Mouse (Mus musculus): ENCODE results near the gene Slc6a15. TPM values are rescaled to one million over a fixed set of nuclear protein-coding genes. Genes with fewer than 3 reads are reported as not detected.

Slc6a15 gene
- polyA plus RNA-seq, 1 experiment from 2014 or later = 0.73 TPM

- no peaks in the 10 kb centered on the region for H3K27me3 ChIP-seq (replicated peaks; ENCODE audit: control insufficient read depth, insufficient read depth, low read length)
- H3K27ac ChIP-seq (ENCODE audit: low read depth, low read length) = no peak overlapping the region
- H3K4me3 ChIP-seq (ENCODE audit: low read depth, low read length) = no peak overlapping the region
- H3K4me1 ChIP-seq (replicated peaks; ENCODE audit: control insufficient read depth, insufficient read depth, low read length) = no peaks in the 10 kb centered on the region
- H3K9ac ChIP-seq (ENCODE audit: low read depth, low read length) = no peak overlapping the region
- no peaks in the 10 kb centered on the region for H3K9me3 ChIP-seq (ENCODE audit: control insufficient read depth, low read length)
- no peaks in the 10 kb centered on the region for H3K36me3 ChIP-seq (ENCODE audit: control insufficient read depth, insufficient read depth, low read length)
- WGBS = 21% methylated on average over 4 of the region's 4 CpGs
- H3K4me2 ChIP-seq = no peak overlapping the region
- no peak for ATAC-seq (replicated peaks; ENCODE audit: low FRiP score)
- no peak for DNase-seq (ENCODE audit: low spot score)
Observed at GRCm38 (mm10) chr10:103402171-103402570, 34.6 kb downstream of the Slc6a15 start.

GRCm38 (mm10) chr10:103427717-103428116 is 60.1 kb downstream of the Slc6a15 start:
- Histone ChIP-seq H3K27ac (ENCODE audit: low read depth, low read length) (no peak overlapping the region), H3K36me3 (ENCODE audit: control insufficient read depth, insufficient read depth, low read length) (no peaks in the 10 kb centered on the region), H3K9me3 (ENCODE audit: control insufficient read depth, low read length) (no peaks in the 10 kb centered on the region), H3K27me3 (replicated peaks; ENCODE audit: control insufficient read depth, insufficient read depth, low read length) (no peaks in the 10 kb centered on the region), H3K4me2 (no peak overlapping the region), H3K9ac (ENCODE audit: low read depth, low read length) (no peak overlapping the region), H3K4me1 (replicated peaks; ENCODE audit: control insufficient read depth, insufficient read depth, low read length) (no peaks in the 10 kb centered on the region), H3K4me3 (ENCODE audit: low read depth, low read length) (no peak overlapping the region)
- DNase-seq (ENCODE audit: low spot score) = no peak
- no peak for ATAC-seq (replicated peaks; ENCODE audit: low FRiP score)
- WGBS = 70% methylated on average over 1 of the region's 1 CpGs

GRCm38 (mm10) chr10:103442588-103442987 is 75.0 kb downstream of the Slc6a15 start:
- ATAC-seq (replicated peaks; ENCODE audit: low FRiP score) (no peak), DNase-seq (ENCODE audit: low spot score) (no peak)
- Histone ChIP-seq H3K4me2 (no peak overlapping the region), H3K9me3 (ENCODE audit: control insufficient read depth, low read length) (no peaks in the 10 kb centered on the region), H3K4me1 (replicated peaks; ENCODE audit: control insufficient read depth, insufficient read depth, low read length) (no peaks in the 10 kb centered on the region), H3K4me3 (ENCODE audit: low read depth, low read length) (no peak overlapping the region), H3K9ac (ENCODE audit: low read depth, low read length) (no peak overlapping the region), H3K27ac (ENCODE audit: low read depth, low read length) (no peak overlapping the region), H3K27me3 (replicated peaks; ENCODE audit: control insufficient read depth, insufficient read depth, low read length) (no peaks in the 10 kb centered on the region), H3K36me3 (ENCODE audit: control insufficient read depth, insufficient read depth, low read length) (no peaks in the 10 kb centered on the region)
- WGBS = 81% methylated on average over 2 of the region's 2 CpGs

GRCm38 (mm10) chr10:103443070-103443469 is 75.5 kb downstream of the Slc6a15 start:
- Histone ChIP-seq H3K9ac (ENCODE audit: low read depth, low read length) (no peak overlapping the region), H3K27ac (ENCODE audit: low read depth, low read length) (no peak overlapping the region), H3K4me2 (no peak overlapping the region), H3K4me3 (ENCODE audit: low read depth, low read length) (no peak overlapping the region), H3K36me3 (ENCODE audit: control insufficient read depth, insufficient read depth, low read length) (no peaks in the 10 kb centered on the region), H3K9me3 (ENCODE audit: control insufficient read depth, low read length) (no peaks in the 10 kb centered on the region), H3K4me1 (replicated peaks; ENCODE audit: control insufficient read depth, insufficient read depth, low read length) (no peaks in the 10 kb centered on the region), H3K27me3 (replicated peaks; ENCODE audit: control insufficient read depth, insufficient read depth, low read length) (no peaks in the 10 kb centered on the region)
- ATAC-seq (replicated peaks; ENCODE audit: low FRiP score) (no peak; the same call in 1 of the 2 replicates), DNase-seq (ENCODE audit: low spot score) (no peak)
- WGBS = 42% methylated on average over 3 of the region's 3 CpGs

- Histone ChIP-seq H3K9me3 (ENCODE audit: control insufficient read depth, low read length) (no peaks in the 10 kb centered on the region), H3K4me3 (ENCODE audit: low read depth, low read length) (no peak overlapping the region), H3K36me3 (ENCODE audit: control insufficient read depth, insufficient read depth, low read length) (no peaks in the 10 kb centered on the region), H3K9ac (ENCODE audit: low read depth, low read length) (no peak overlapping the region), H3K4me1 (replicated peaks; ENCODE audit: control insufficient read depth, insufficient read depth, low read length) (no peaks in the 10 kb centered on the region), H3K4me2 (no peak overlapping the region), H3K27me3 (replicated peaks; ENCODE audit: control insufficient read depth, insufficient read depth, low read length) (no peaks in the 10 kb centered on the region), H3K27ac (ENCODE audit: low read depth, low read length) (no peak overlapping the region)
- WGBS = 66% methylated on average over 2 of the region's 2 CpGs
- DNase-seq (ENCODE audit: low spot score) (no peak), ATAC-seq (replicated peaks; ENCODE audit: low FRiP score) (no peak)
Observed at GRCm38 (mm10) chr10:103448340-103448739, 80.8 kb downstream of the Slc6a15 start.

- Histone ChIP-seq H3K36me3 (ENCODE audit: control insufficient read depth, insufficient read depth, low read length) (no peaks in the 10 kb centered on the region), H3K9ac (ENCODE audit: low read depth, low read length) (no peak overlapping the region), H3K4me3 (ENCODE audit: low read depth, low read length) (no peak overlapping the region), H3K4me1 (replicated peaks; ENCODE audit: control insufficient read depth, insufficient read depth, low read length) (no peaks in the 10 kb centered on the region), H3K9me3 (ENCODE audit: control insufficient read depth, low read length) (no peaks in the 10 kb centered on the region), H3K27ac (ENCODE audit: low read depth, low read length) (no peak overlapping the region), H3K4me2 (no peak overlapping the region), H3K27me3 (replicated peaks; ENCODE audit: control insufficient read depth, insufficient read depth, low read length) (no peaks in the 10 kb centered on the region)
- ATAC-seq (replicated peaks; ENCODE audit: low FRiP score) = no peak
- DNase-seq (ENCODE audit: low spot score) = no peak
- WGBS = 85% methylated on average over 1 of the region's 1 CpGs
Observed at GRCm38 (mm10) chr10:103457896-103458295, 90.3 kb downstream of the Slc6a15 start.

Other genes starting within 250 kb of the Slc6a15 start
- not detected in 2 replicates for gene Lrriq1, start 131.5 kb upstream of the Slc6a15 start, polyA plus RNA-seq (2014; fragmentation: Nextera tagmentation; extraction: Ambion mirVana)

Data from liver, embryonic 11.5 days (tissue).